Mouse (Mus musculus): ENCODE measurements around the gene Cul1. TPM values are rescaled to one million over a fixed set of nuclear protein-coding genes. Genes with fewer than 3 reads are reported as not detected.

Gene Cul1
- polyA plus RNA-seq, 1 experiment from 2014 or later = 61.1 TPM

DNA sequence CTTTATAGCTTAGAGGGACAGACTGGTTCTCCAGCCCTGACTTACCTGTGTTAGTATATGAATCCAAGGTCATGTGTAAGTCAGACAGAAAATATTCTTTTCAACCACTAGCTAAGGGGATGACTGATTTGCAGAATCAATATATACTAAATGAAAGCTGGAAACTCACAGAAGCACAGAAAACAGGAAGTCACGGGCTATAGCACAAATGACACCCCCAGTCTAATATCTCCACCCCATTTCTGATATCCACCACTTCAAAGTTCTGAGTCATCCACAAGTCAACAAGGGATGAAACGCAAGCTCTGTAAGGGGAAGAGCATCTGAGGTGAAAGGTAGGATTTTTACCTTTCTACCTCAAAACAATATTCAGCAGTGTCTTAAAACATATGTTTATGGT lies 107.6 kb downstream of the Cul1 start:
- H3K9me3 ChIP-seq (ENCODE audit: control insufficient read depth, low read length) = no peaks in the 10 kb centered on the region
- H3K36me3 ChIP-seq (ENCODE audit: control insufficient read depth, insufficient read depth, low read length) = 0 out of 2 replicates have a peak, but pooled peaks cover under 1% of the 10 kb centered on the region
- DNase-seq (ENCODE audit: low spot score) (no peak), ATAC-seq (ENCODE audit: low FRiP score, low TSS enrichment) (no peak)
- H3K9ac ChIP-seq (ENCODE audit: low read length) = no peak overlapping the region
- H3K4me3 ChIP-seq (ENCODE audit: low read depth, low read length) = no peak overlapping the region
- 65% methylated on average over 2 of the region's 2 CpGs for WGBS
- no peaks in the 10 kb centered on the region for H3K27me3 ChIP-seq (ENCODE audit: control insufficient read depth, insufficient read depth, low read length)
- H3K4me1 ChIP-seq (replicated peaks; ENCODE audit: control insufficient read depth, insufficient read depth) = no peaks in the 10 kb centered on the region
- no peak overlapping the region for H3K27ac ChIP-seq (replicated peaks)
- TF ChIP-seq EP300 (optimal IDR thresholded peaks at IDR 0.05) (no peak), CTCF (IDR thresholded peaks at IDR 0.05; ENCODE audit: low read depth) (no peak)
- H3K4me2 ChIP-seq (replicated peaks; ENCODE audit: low read depth) = no peak overlapping the region

DNA sequence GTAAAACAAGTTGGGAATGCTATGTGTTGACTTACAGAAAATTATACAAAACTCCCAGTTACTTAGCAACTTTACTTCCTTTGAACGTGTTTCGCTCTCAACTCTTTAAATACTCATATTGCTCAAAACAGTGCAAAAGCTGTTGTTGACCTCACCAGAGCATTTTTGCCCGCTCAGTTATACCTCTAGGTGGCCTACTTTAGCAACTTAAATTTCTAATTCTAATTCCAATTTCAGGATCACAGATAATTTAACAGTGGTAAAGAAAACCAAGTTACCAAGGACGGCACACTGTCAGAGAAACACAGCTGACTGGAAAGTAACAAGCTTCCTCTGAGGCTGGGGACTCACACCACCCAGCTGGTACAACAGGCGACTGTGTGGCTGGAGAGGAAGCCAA lies 108.2 kb downstream of the Cul1 start:
- H3K36me3 ChIP-seq (ENCODE audit: control insufficient read depth, insufficient read depth, low read length) = no peaks in the 10 kb centered on the region
- no peak overlapping the region for H3K27ac ChIP-seq (replicated peaks)

DNA sequence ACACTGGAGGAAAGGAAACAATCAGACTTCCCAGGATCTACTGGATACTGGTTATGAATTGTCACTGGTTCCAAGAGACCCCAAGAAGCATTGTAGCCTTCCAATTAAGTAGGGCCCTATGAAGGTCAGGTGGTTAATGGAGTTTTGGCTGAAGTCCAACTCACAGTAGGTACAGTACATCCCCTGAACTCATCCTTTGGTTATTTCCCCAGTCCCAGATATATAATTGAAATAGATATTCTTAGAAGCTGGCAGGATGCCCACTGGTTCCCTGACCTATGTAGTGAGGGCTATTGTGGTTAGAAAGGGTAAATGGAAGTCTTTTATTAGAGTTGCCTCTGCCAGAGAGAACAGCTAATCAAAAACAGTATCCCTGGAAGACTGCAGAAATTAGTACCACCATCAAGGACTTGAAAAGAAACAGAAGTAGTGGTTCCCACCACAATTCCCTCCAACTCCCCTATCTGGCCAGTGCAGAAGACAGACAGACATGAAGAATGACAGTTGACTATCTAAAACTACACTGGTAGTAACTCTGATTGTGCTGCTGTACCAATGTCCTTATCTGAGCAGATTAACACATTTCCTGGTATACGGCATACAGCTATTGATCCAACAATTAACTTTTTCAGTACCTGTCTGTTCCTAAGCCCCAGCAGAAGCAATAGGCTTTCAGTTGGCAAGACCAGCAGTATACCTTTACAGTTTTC lies 112.3 kb downstream of the Cul1 start:
- no peak overlapping the region for H3K4me2 ChIP-seq (replicated peaks; ENCODE audit: low read depth)
- no peak for ATAC-seq (ENCODE audit: low FRiP score, low TSS enrichment)
- 81% methylated on average over 1 of the region's 1 CpGs for WGBS
- no peaks in the 10 kb centered on the region for H3K27me3 ChIP-seq (ENCODE audit: control insufficient read depth, insufficient read depth, low read length)
- no peak overlapping the region for H3K4me3 ChIP-seq (ENCODE audit: low read depth, low read length)
- TF ChIP-seq CTCF (IDR thresholded peaks at IDR 0.05; ENCODE audit: low read depth) (no peak), EP300 (optimal IDR thresholded peaks at IDR 0.05) (no peak)
- no peak for DNase-seq (ENCODE audit: low spot score)
- no peak overlapping the region for H3K9ac ChIP-seq (ENCODE audit: low read length)
- H3K4me1 ChIP-seq (replicated peaks; ENCODE audit: control insufficient read depth, insufficient read depth) = no peaks in the 10 kb centered on the region
- H3K9me3 ChIP-seq (ENCODE audit: control insufficient read depth, low read length) = no peaks in the 10 kb centered on the region
- H3K27ac ChIP-seq (replicated peaks) = no peak overlapping the region
- 0 out of 2 replicates have a peak, but pooled peaks cover 3% of the 10 kb centered on the region for H3K36me3 ChIP-seq (ENCODE audit: control insufficient read depth, insufficient read depth, low read length)

More for the DNA sequence above, 108.2 kb downstream of the Cul1 start:
- no peak overlapping the region for H3K9ac ChIP-seq (ENCODE audit: low read length)
- no peaks in the 10 kb centered on the region for H3K27me3 ChIP-seq (ENCODE audit: control insufficient read depth, insufficient read depth, low read length)
- H3K4me3 ChIP-seq (ENCODE audit: low read depth, low read length) = no peak overlapping the region
- DNase-seq (ENCODE audit: low spot score) (no peak), ATAC-seq (ENCODE audit: low FRiP score, low TSS enrichment) (no peak)
- H3K4me2 ChIP-seq (replicated peaks; ENCODE audit: low read depth) = no peak overlapping the region
- H3K4me1 ChIP-seq (replicated peaks; ENCODE audit: control insufficient read depth, insufficient read depth) = no peaks in the 10 kb centered on the region
- 74% methylated on average over 5 of the region's 5 CpGs for WGBS
- H3K9me3 ChIP-seq (ENCODE audit: control insufficient read depth, low read length) = no peaks in the 10 kb centered on the region
- TF ChIP-seq EP300 (optimal IDR thresholded peaks at IDR 0.05) = no peak
- peak; percentile 62 for TF ChIP-seq CTCF (IDR thresholded peaks at IDR 0.05; ENCODE audit: low read depth)

- no peak overlapping the region for H3K27ac ChIP-seq (replicated peaks)
- H3K9ac ChIP-seq (ENCODE audit: low read length) = no peak overlapping the region
- TF ChIP-seq EP300 (optimal IDR thresholded peaks at IDR 0.05) = no peak
- no peak for TF ChIP-seq CTCF (IDR thresholded peaks at IDR 0.05; ENCODE audit: low read depth)
- H3K9me3 ChIP-seq (ENCODE audit: control insufficient read depth, low read length) = no peaks in the 10 kb centered on the region
- no peaks in the 10 kb centered on the region for H3K36me3 ChIP-seq (ENCODE audit: control insufficient read depth, insufficient read depth, low read length)
- H3K4me3 ChIP-seq (ENCODE audit: low read depth, low read length) = no peak overlapping the region
- no peaks in the 10 kb centered on the region for H3K4me1 ChIP-seq (replicated peaks; ENCODE audit: control insufficient read depth, insufficient read depth)
- H3K4me2 ChIP-seq (replicated peaks; ENCODE audit: low read depth) = no peak overlapping the region
- no peaks in the 10 kb centered on the region for H3K27me3 ChIP-seq (ENCODE audit: control insufficient read depth, insufficient read depth, low read length)
- 95% methylated on average over 2 of the region's 2 CpGs for WGBS
- DNase-seq (ENCODE audit: low spot score) = no peak
- ATAC-seq (ENCODE audit: low FRiP score, low TSS enrichment) = no peak
Observed at GRCm38 (mm10) chr6:47572887-47573286, 119.7 kb downstream of the Cul1 start.

Other genes starting within 250 kb of the Cul1 start
- gene Ezh2, start 141.9 kb downstream of the Cul1 start, polyA plus RNA-seq (2015; fragmentation: Nextera tagmentation; extraction: Ambion mirVana) = 23.0 and 27.1 TPM in 2 replicates